Comparison of ENCODE assay signal across 22 mouse cellular contexts in genomic region chr8:99161633-99162032, GRCm38 (mm10).
"Had no signal": no experiment of that assay in that cellular context is flagged by ENCODE, and none has a peak within 500 bp of the region (broad histone marks: within the 10 kb centered on the region; RNA-seq: fewer than 3 reads in every experiment).

No protein-coding gene starts in this region.

- H3K9me3 ChIP-seq: limb, embryonic 12.5 days; limb, embryonic 15.5 days; liver, embryonic 12.5 days; liver, embryonic 15.5 days; lung, embryonic 15.5 days; midbrain, embryonic 12.5 days; neural tube, embryonic 13.5 days had no signal

- H3K4me3 ChIP-seq: limb, embryonic 12.5 days; limb, embryonic 15.5 days; liver, embryonic 12.5 days; liver, embryonic 15.5 days; lung, embryonic 15.5 days; midbrain, embryonic 12.5 days; myocyte; neural tube, embryonic 13.5 days had no signal

- H3K36me3 ChIP-seq: limb, embryonic 12.5 days; limb, embryonic 15.5 days; liver, embryonic 12.5 days; liver, embryonic 15.5 days; lung, embryonic 15.5 days; midbrain, embryonic 12.5 days; neural tube, embryonic 13.5 days had no signal

- DNase-seq: kidney, adult 2 months; kidney, postnatal 25 days; left cerebral cortex, postnatal 4 days; lung, adult 18-20 months; lung, postnatal 10 days; lung, postnatal 4 days; right cerebral cortex, adult 18-20 months; right cerebral cortex, postnatal 14 days; spleen, adult 18-20 months; thymus, adult 18-20 months; thymus, postnatal 36 days had no signal

- H3K4me1 ChIP-seq: limb, embryonic 12.5 days; limb, embryonic 15.5 days; liver, embryonic 12.5 days; liver, embryonic 15.5 days; lung, embryonic 15.5 days; midbrain, embryonic 12.5 days; neural tube, embryonic 13.5 days had no signal

- H3K27ac ChIP-seq: kidney, postnatal 0 days; limb, embryonic 12.5 days; limb, embryonic 15.5 days; liver, embryonic 12.5 days; liver, embryonic 15.5 days; lung, embryonic 15.5 days; midbrain, embryonic 12.5 days; neural tube, embryonic 13.5 days had no signal

- H3K9ac ChIP-seq: limb, embryonic 12.5 days; limb, embryonic 15.5 days; liver, embryonic 12.5 days; liver, embryonic 15.5 days; lung, embryonic 15.5 days; midbrain, embryonic 12.5 days; neural tube, embryonic 13.5 days had no signal

- H3K27me3 ChIP-seq: limb, embryonic 12.5 days; limb, embryonic 15.5 days; liver, embryonic 12.5 days; liver, embryonic 15.5 days; lung, embryonic 15.5 days; midbrain, embryonic 12.5 days; neural tube, embryonic 13.5 days had no signal

- H3K4me2 ChIP-seq: limb, embryonic 12.5 days; limb, embryonic 15.5 days; liver, embryonic 12.5 days; liver, embryonic 15.5 days; lung, embryonic 15.5 days; midbrain, embryonic 12.5 days; neural tube, embryonic 13.5 days had no signal

- ATAC-seq: intestine, postnatal 0 days; liver, embryonic 12.5 days; midbrain, embryonic 16.5 days had no signal
